Mouse (Mus musculus): ENCODE data around the gene Utp20. TPM values are rescaled to one million over a fixed set of nuclear protein-coding genes. Genes with fewer than 3 reads are reported as not detected.

Utp20 gene
- total and polyA plus RNA-seq, 2 experiments from 2014 or later, result 3.8 to 5.0 TPM

- no peak overlapping the region for H3K27ac ChIP-seq (ENCODE audit: low read depth)
- no peak overlapping the region for H3K4me2 ChIP-seq (ENCODE audit: low read depth, low read length)
- WGBS, result 92% methylated on average over 7 of the region's 7 CpGs
- H3K9ac ChIP-seq (replicated peaks; ENCODE audit: low read depth, low read length), result no peak overlapping the region
- no peaks in the 10 kb centered on the region for H3K27me3 ChIP-seq (ENCODE audit: control insufficient read depth, insufficient read depth, low read length)
- peaks cover 82% of the 10 kb centered on the region for H3K36me3 ChIP-seq (replicated peaks; ENCODE audit: control insufficient read depth, insufficient read depth, low read length)
- DNase-seq (ENCODE audit: low spot score), result no peak
- H3K4me1 ChIP-seq (ENCODE audit: control insufficient read depth, insufficient read depth), result no peaks in the 10 kb centered on the region
- H3K4me3 ChIP-seq (ENCODE audit: low read depth, low read length), result no peak overlapping the region
- no peak for TF ChIP-seq CTCF (IDR thresholded peaks at IDR 0.05; ENCODE audit: low read depth)
- TF ChIP-seq EP300 (IDR thresholded peaks at IDR 0.05; ENCODE audit: low read depth), result no peak
- ATAC-seq (ENCODE audit: insufficient read depth, low read depth), result no peak
- H3K9me3 ChIP-seq (replicated peaks; ENCODE audit: control insufficient read depth, low read length), result no peaks in the 10 kb centered on the region
These were observed 56.9 kb downstream of the Utp20 start for GRCm38 (mm10) chr10:88769676-88770075.

DNA sequence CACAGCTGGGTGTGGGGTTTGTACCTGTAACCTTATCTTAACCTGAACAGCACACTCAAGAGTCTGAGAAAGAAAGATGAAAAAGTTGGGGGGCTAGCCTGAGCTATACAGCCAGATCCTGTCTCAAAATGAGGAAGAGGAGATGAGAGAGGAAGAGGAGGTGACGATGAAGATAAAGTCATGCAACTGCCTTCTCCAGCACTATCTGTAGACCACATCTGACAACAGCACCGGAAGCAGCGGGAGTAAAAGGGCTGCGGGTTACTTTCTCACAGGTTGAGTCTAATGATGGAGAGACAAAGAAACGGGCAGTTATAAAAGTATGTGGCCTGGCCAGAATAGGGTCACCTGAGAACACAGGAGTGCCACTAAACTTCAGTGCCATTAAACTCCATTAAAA lies 57.6 kb downstream of the Utp20 start:
- H3K4me3 ChIP-seq (ENCODE audit: low read depth, low read length), result no peak overlapping the region
- H3K27me3 ChIP-seq (ENCODE audit: control insufficient read depth, insufficient read depth, low read length), result no peaks in the 10 kb centered on the region
- no peaks in the 10 kb centered on the region for H3K9me3 ChIP-seq (replicated peaks; ENCODE audit: control insufficient read depth, low read length)
- H3K36me3 ChIP-seq (replicated peaks; ENCODE audit: control insufficient read depth, insufficient read depth, low read length), result peaks cover 86% of the 10 kb centered on the region
- H3K4me1 ChIP-seq (ENCODE audit: control insufficient read depth, insufficient read depth), result no peaks in the 10 kb centered on the region
- 84% methylated on average over 5 of the region's 5 CpGs for WGBS
- DNase-seq (ENCODE audit: low spot score) (no peak), ATAC-seq (ENCODE audit: insufficient read depth, low read depth) (no peak)
- H3K4me2 ChIP-seq (ENCODE audit: low read depth, low read length), result no peak overlapping the region
- H3K27ac ChIP-seq (ENCODE audit: low read depth), result no peak overlapping the region
- TF ChIP-seq CTCF (IDR thresholded peaks at IDR 0.05; ENCODE audit: low read depth) (no peak), EP300 (IDR thresholded peaks at IDR 0.05; ENCODE audit: low read depth) (no peak)
- no peak overlapping the region for H3K9ac ChIP-seq (replicated peaks; ENCODE audit: low read depth, low read length)

DNA sequence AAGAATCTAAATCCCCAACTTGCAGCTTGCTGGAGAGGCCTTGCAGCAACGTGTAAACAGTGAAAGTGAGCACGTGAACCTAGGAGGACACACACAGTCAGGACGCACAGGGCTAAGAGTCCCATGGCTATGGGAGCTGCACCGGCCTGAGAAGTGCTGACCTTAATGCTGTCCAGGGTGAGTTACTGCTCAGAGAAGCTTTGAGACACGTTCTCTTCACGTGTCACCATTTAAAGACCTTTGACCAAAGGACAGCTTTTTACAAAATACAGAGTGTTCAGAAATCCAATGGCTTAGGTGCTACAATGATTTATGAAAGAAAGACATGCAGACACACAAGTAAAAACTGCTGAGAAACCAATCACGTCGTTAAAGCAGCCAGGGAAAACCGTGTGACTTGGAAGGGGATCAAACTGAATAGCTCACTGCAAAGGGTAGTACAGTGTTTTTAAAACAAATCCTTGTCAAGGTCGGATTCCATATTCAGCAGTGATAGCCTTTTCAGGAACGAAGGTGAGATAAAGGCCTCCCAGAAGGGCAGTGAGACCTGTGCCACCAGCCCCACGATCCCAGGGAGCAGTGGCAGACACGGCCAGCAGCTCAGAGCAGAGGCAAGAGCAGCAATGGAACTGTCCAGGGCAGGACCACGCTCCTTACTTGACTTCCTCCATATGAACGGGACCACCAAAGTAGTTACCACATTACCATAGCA lies 61.0 kb downstream of the Utp20 start:
- no peaks in the 10 kb centered on the region for H3K9me3 ChIP-seq (replicated peaks; ENCODE audit: control insufficient read depth, low read length)
- H3K4me1 ChIP-seq (ENCODE audit: control insufficient read depth, insufficient read depth), result no peaks in the 10 kb centered on the region
- H3K27ac ChIP-seq (ENCODE audit: low read depth), result no peak overlapping the region
- TF ChIP-seq CTCF (IDR thresholded peaks at IDR 0.05; ENCODE audit: low read depth) (no peak), EP300 (IDR thresholded peaks at IDR 0.05; ENCODE audit: low read depth) (no peak)
- no peak overlapping the region for H3K4me3 ChIP-seq (ENCODE audit: low read depth, low read length)
- ATAC-seq (ENCODE audit: insufficient read depth, low read depth) (peak; percentile 63; the same call in 1 of the 2 replicates), DNase-seq (ENCODE audit: low spot score) (no peak)
- no peak overlapping the region for H3K9ac ChIP-seq (replicated peaks; ENCODE audit: low read depth, low read length)
- 58% methylated on average over 15 of the region's 15 CpGs for WGBS
- peaks cover 92% of the 10 kb centered on the region for H3K36me3 ChIP-seq (replicated peaks; ENCODE audit: control insufficient read depth, insufficient read depth, low read length)
- no peaks in the 10 kb centered on the region for H3K27me3 ChIP-seq (ENCODE audit: control insufficient read depth, insufficient read depth, low read length)
- H3K4me2 ChIP-seq (ENCODE audit: low read depth, low read length), result no peak overlapping the region; the same call in 1 of the 2 replicates

- H3K36me3 ChIP-seq (replicated peaks; ENCODE audit: control insufficient read depth, insufficient read depth, low read length), result peaks cover 92% of the 10 kb centered on the region
- ATAC-seq (ENCODE audit: insufficient read depth, low read depth) (no peak), DNase-seq (ENCODE audit: low spot score) (no peak)
- no peaks in the 10 kb centered on the region for H3K4me1 ChIP-seq (ENCODE audit: control insufficient read depth, insufficient read depth)
- no peak for TF ChIP-seq CTCF (IDR thresholded peaks at IDR 0.05; ENCODE audit: low read depth)
- no peak for TF ChIP-seq EP300 (IDR thresholded peaks at IDR 0.05; ENCODE audit: low read depth)
- H3K4me2 ChIP-seq (ENCODE audit: low read depth, low read length), result no peak overlapping the region
- no peaks in the 10 kb centered on the region for H3K9me3 ChIP-seq (replicated peaks; ENCODE audit: control insufficient read depth, low read length)
- no peak overlapping the region for H3K9ac ChIP-seq (replicated peaks; ENCODE audit: low read depth, low read length)
- no peak overlapping the region for H3K4me3 ChIP-seq (ENCODE audit: low read depth, low read length)
- no peaks in the 10 kb centered on the region for H3K27me3 ChIP-seq (ENCODE audit: control insufficient read depth, insufficient read depth, low read length)
- WGBS, result 85% methylated on average over 13 of the region's 13 CpGs
- no peak overlapping the region for H3K27ac ChIP-seq (ENCODE audit: low read depth)
These were observed 64.9 kb downstream of the Utp20 start for GRCm38 (mm10) chr10:88761524-88762212.

DNA sequence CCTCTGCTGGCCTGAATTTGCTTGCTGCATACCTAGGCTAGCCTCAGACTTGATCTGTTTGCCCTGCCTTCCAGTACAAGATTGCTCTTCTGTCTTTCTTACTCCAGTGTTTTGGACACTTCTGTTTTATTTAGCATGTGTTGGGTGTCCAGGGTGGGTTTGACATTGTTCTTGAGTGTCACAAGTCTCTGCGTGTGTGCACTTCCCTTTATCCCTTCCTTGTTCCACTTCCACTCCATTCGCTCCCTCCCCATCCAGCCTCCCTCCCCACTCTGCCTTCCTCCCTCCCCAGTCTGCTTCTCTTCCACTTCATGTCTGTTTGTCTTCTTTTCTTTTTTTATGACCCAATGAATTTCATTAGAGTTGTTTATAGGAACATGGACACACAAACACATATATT lies 85.2 kb downstream of the Utp20 start:
- TF ChIP-seq CTCF (IDR thresholded peaks at IDR 0.05; ENCODE audit: low read depth), result no peak
- TF ChIP-seq EP300 (IDR thresholded peaks at IDR 0.05; ENCODE audit: low read depth), result no peak
- DNase-seq (ENCODE audit: low spot score) (no peak), ATAC-seq (ENCODE audit: insufficient read depth, low read depth) (no peak)
- Histone ChIP-seq H3K9me3 (replicated peaks; ENCODE audit: control insufficient read depth, low read length) (no peaks in the 10 kb centered on the region), H3K4me3 (ENCODE audit: low read depth, low read length) (no peak overlapping the region), H3K4me1 (ENCODE audit: control insufficient read depth, insufficient read depth) (no peaks in the 10 kb centered on the region), H3K9ac (replicated peaks; ENCODE audit: low read depth, low read length) (no peak overlapping the region), H3K4me2 (ENCODE audit: low read depth, low read length) (no peak overlapping the region), H3K36me3 (replicated peaks; ENCODE audit: control insufficient read depth, insufficient read depth, low read length) (peaks cover 73% of the 10 kb centered on the region), H3K27me3 (ENCODE audit: control insufficient read depth, insufficient read depth, low read length) (no peaks in the 10 kb centered on the region), H3K27ac (ENCODE audit: low read depth) (no peak overlapping the region)
- whole genome bisulfite sequencing, result 82% methylated on average over 2 of the region's 2 CpGs

All from heart, postnatal 0 days (tissue).